Mouse (Mus musculus): ENCODE results near the gene Gm9508. TPM values are rescaled to one million over a fixed set of nuclear protein-coding genes. Genes with fewer than 3 reads are reported as not detected.

Gm9508 gene
- total RNA-seq, 2 experiments from 2014 or later = not detected

DNA sequence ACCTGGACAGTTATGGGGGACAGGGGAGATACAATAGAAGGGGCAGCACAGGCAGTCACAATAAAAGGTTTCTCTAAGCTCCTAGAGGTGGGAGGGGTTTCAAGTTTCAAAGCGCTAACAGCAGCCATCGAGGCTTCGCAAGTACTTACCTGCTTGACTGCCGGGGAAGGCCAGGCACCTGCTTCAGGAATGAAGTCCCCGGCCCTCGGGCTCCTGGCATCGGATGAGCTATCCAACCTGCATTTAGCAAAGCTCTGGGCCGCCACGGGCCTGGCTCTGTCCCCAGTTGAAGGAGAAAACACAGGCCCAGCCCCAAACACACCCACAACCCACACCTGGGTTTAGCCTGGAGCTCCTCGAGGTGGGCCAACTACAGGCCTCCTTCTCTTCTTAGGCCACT is 10.0 kb downstream of the Gm9508 start:
- intact Hi-C loops (cut with DNase I) = no loop called here
- H3K4me3 ChIP-seq = no peak overlapping the region
- no peak overlapping the region for H3K27ac ChIP-seq
- DNase-seq = no peak
- no peak for TF ChIP-seq CTCF (IDR thresholded peaks at IDR 0.05)

- TF ChIP-seq CTCF (IDR thresholded peaks at IDR 0.05) = no peak
- Histone ChIP-seq H3K27ac (no peak within 1 kb of the TSS), H3K4me3 (no peak within 1 kb of the TSS)
- intact Hi-C loops (cut with DNase I) = no loop called here
- DNase-seq = no peak
Observed at GRCm38 (mm10) chr10:77685895-77686664, 11.0 kb downstream of the Gm9508 start, which contains the start of gene Tspear. Tspear (plus strand) TSS chr10:77686569.

- intact Hi-C loops (cut with DNase I) = no loop called here
- no peak overlapping the region for H3K27ac ChIP-seq
- TF ChIP-seq CTCF (IDR thresholded peaks at IDR 0.05) = no peak
- DNase-seq = no peak
- no peak overlapping the region for H3K4me3 ChIP-seq
Observed at GRCm38 (mm10) chr10:77684181-77684580, 12.9 kb downstream of the Gm9508 start.

DNA sequence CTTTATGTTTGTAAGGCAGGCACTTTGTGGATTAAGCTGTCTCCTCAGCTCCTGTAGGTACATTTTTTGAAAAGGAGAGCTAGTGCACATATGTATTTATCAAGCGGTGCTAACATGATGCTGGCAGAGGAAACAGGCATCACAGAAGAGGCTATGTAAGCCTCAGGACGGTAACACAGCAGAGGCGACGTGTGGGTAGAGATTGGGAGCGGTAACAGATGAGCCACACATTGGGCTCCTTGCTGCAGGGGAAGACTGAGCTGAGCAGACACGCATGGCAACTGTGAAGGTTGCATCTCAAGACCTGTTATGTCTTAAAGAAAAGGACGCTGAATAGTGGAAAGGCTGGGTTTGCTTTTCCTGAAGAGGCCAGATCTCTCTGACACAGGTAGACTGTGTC is 14.0 kb downstream of the Gm9508 start:
- no peak overlapping the region for H3K27ac ChIP-seq
- no peak for TF ChIP-seq CTCF (IDR thresholded peaks at IDR 0.05)
- intact Hi-C loops (cut with DNase I) = no loop called here
- DNase-seq = no peak
- no peak overlapping the region for H3K4me3 ChIP-seq

GRCm38 (mm10) chr10:77677562-77677961 is 19.5 kb downstream of the Gm9508 start:
- intact Hi-C loops (cut with DNase I) = no loop called here
- no peak overlapping the region for H3K27ac ChIP-seq
- no peak for DNase-seq
- TF ChIP-seq CTCF (IDR thresholded peaks at IDR 0.05) = no peak
- H3K4me3 ChIP-seq = no peak overlapping the region

DNA sequence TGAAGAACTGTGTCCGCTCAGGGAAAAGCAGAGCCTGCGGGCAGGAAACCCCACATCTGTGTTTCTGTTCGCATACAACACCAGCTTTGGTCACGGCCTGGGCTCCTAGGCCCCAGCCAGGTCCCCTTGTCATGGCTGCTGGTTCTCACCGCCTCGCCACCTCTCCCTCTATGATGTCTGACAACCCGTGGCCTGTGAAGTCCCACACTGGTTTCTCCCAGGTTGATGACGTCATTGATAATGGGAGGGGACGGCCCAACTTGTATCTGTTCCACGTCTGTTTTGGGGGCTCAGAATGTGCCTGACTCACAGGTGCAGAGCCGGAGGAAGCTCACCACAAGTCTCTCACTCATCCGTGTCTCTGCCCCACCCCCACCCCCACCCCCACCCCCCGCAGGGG is 23.3 kb downstream of the Gm9508 start:
- Histone ChIP-seq H3K27ac (no peak overlapping the region), H3K4me3 (no peak overlapping the region)
- intact Hi-C loops (cut with DNase I) = no loop called here
- DNase-seq = no peak
- TF ChIP-seq CTCF (IDR thresholded peaks at IDR 0.05) = no peak

DNA sequence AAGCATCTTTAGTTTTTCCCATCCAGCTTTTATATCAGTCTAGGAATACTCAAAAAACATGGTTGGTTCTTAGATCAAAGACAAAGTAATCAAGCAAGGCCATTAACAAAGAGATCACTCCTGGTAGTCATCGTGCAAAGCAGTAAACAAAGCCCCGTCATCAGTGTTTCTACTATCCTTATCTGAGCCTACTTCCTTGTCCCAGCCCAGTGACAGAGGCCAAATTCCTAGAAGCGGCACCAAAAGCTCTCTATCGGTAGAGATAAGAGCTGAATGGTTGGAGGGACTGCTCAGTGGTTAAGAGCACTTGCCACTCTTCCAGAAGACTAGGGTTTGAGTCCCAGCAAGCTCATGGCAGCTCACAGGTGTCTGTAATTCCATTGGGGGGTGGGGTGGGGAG is 25.5 kb downstream of the Gm9508 start:
- Histone ChIP-seq H3K27ac (no peak overlapping the region), H3K4me3 (no peak overlapping the region)
- intact Hi-C loops (cut with DNase I) = no loop called here
- no peak for TF ChIP-seq CTCF (IDR thresholded peaks at IDR 0.05)
- DNase-seq = no peak

GRCm38 (mm10) chr10:77670710-77671109 is 26.3 kb downstream of the Gm9508 start:
- intact Hi-C loops (cut with DNase I) = no loop called here
- no peak for TF ChIP-seq CTCF (IDR thresholded peaks at IDR 0.05)
- Histone ChIP-seq H3K4me3 (no peak overlapping the region), H3K27ac (no peak overlapping the region)
- DNase-seq = no peak

DNA sequence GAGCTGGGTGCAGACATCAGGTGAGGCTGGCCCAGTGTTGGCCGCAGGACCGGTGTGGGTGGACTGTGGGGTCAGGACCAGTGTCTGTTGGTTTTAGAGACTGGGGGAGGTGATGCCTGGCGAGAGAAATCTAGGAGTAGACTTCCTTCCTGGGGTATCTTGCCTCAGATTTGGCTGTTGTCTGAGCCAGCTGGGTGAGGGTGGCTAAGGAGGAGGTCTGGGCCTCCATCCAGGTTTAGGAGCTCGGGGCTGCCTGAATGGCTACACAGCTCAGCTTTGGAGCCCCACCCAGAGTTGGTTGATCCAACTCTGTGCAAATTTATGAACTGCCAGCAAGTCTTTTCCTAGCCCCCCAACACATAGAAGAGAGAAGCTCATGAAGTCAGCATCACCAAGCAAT is 29.6 kb downstream of the Gm9508 start:
- H3K4me3 ChIP-seq = no peak overlapping the region
- no peak overlapping the region for H3K27ac ChIP-seq
- DNase-seq = no peak
- intact Hi-C loops (cut with DNase I) = no loop called here
- no peak for TF ChIP-seq CTCF (IDR thresholded peaks at IDR 0.05)

GRCm38 (mm10) chr10:77666342-77666741 is 30.7 kb downstream of the Gm9508 start:
- Histone ChIP-seq H3K4me3 (no peak overlapping the region), H3K27ac (no peak overlapping the region)
- DNase-seq = no peak
- TF ChIP-seq CTCF (IDR thresholded peaks at IDR 0.05) = no peak
- intact Hi-C loops (cut with DNase I) = no loop called here

- Histone ChIP-seq H3K4me3 (no peak overlapping the region; the same call in 1 of the 2 replicates), H3K27ac (no peak overlapping the region)
- no peak for TF ChIP-seq CTCF (IDR thresholded peaks at IDR 0.05)
- intact Hi-C loops (cut with DNase I) = no loop called here
- DNase-seq = no peak
Observed at GRCm38 (mm10) chr10:77663949-77664665, 32.9 kb downstream of the Gm9508 start.

DNA sequence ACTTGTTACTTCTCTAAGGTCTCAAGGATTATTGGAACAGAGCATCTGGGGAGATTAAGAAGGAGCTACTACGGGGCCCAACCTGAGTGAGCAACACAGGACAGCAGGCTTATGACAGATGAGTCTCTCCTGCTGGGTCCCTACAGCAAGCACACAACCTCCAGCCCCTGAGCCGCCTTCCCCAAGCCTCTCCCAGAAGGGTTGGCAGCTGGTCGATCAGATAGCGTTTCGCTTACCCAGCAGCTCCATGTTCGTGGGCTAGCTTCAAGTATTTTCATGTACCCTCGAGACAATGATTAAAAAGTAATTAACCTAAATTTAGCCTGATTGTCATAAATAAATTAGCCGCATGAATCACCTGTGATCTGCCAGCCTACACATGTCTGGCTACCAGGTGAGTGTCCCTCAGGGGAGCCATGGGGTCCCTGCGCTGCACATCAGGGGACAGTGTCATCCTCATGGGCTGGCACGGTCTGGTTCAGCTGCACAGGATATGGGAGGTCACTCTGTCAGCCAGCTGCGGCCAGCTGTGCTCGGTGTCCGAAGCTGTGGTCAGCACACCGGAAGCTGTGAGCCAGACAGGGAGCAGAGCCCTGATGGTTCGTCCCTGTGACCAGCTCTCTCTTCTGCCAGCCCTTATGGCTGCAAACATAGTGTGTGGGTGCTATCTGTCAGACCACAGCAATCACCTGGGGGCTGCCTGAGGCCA is 38.6 kb downstream of the Gm9508 start:
- no peak overlapping the region for H3K4me3 ChIP-seq
- intact Hi-C loops (cut with DNase I) = no loop called here
- no peak for TF ChIP-seq CTCF (IDR thresholded peaks at IDR 0.05)
- no peak overlapping the region for H3K27ac ChIP-seq
- no peak for DNase-seq

GRCm38 (mm10) chr10:77652046-77652445 is 45.0 kb downstream of the Gm9508 start:
- Histone ChIP-seq H3K27ac (no peak overlapping the region), H3K4me3 (no peak overlapping the region)
- DNase-seq = no peak
- intact Hi-C loops (cut with DNase I) = no loop called here
- no peak for TF ChIP-seq CTCF (IDR thresholded peaks at IDR 0.05)
